Mouse (Mus musculus): ENCODE measurements around the gene Hcfc2. TPM values are rescaled to one million over a fixed set of nuclear protein-coding genes. Genes with fewer than 3 reads are reported as not detected.

Gene Hcfc2
- polyA plus RNA-seq (2012; rRNA removed), result 10.9 and 12.2 TPM in 2 replicates

GRCm38 (mm10) chr10:82695956-82696355, at the start of gene Hcfc2:
Hcfc2 (plus strand) TSS chr10:82696160.
- no peak for DNase-seq (ENCODE audit: low read depth)

DNA sequence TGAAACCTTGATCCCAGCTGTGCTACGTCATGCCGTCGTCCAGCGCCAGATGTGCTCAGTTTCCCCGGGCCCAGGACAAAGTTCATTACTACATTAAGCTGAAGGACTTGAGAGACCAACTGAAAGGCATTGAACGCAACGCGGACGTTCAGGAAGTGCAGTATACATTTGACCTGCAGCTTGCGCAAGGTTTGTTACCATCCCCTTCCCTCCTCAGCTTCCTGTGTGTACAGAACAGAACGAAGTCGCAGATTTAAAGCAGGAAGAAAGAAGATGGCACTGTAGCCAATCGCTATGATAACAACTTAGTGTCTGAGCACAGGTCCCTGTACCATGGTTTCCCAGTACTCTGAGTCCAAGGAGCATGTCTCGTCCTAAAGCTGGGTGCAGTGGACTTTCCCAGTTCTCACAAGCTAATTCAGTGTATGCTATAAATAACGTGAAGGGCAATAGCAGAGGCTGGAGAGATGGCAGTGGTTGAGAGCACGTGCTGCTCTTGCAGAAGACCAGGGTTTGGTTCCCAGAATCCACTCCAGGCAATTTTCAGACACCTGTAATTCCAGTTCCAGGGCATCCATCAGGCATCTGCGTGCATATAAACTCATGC, 48.7 kb upstream of the Hcfc2 start:
- DNase-seq (ENCODE audit: low read depth), result no peak

GRCm38 (mm10) chr10:82651221-82651620, 44.7 kb upstream of the Hcfc2 start:
- DNase-seq (ENCODE audit: low read depth), result no peak

DNA sequence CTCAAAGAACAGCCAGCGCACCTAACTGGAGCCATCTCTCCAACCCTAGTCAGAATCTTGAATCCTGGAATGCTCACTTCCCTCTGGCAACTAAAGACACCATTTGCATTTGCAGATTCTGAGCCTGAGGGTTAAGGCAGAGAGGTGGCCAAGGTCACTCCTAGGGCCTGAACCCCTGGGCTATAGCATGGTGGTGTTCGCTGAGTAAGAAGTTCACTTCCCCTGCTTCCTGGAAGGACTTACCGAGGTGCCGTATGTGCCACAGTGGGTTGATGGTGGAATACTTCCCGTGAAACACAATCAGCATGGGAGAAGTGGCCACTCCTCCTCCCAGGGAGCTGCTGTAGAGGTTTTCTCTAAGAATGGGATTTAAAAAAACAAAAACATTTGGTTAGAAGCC, 43.3 kb upstream of the Hcfc2 start:
- DNase-seq (ENCODE audit: low read depth), result no peak

DNA sequence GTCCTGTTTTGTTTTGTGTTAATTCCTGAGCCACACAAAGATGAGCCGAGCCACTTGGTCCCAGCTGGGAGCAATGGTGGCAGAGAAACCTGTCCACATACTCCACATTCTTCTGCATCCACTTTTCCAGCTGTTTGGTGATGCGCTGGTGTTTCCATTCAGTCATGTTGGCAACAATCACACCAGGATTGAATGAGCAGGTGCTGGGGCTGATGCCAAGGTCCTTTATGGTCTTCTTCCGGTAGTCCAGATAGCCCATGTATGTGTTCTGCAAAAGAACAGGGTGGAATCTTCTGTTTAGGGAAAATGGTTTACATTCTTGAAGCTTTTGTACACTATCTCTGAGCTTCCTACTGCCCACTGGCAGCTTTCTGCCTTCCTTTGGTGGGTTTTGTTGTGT, 41.4 kb upstream of the Hcfc2 start:
- DNase-seq (ENCODE audit: low read depth), result no peak

DNA sequence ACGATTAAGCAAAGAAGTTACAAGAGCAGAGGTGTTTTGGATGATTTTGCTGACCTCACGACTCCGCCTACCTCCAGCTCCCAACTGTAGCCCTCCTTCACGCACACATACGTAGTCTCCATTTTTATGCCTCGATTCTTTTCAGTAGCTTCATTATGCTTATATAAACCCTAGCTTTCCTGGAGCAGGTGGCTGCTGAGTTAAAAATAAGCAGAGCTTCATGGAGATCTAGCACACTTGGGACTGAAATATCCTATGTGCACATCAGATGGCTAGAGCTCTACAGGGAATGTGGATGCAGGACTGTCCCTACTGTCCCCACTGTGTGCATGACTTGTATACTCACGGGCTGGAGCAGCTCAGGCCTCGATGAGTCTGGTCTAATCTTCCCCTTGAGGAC, 34.1 kb upstream of the Hcfc2 start:
- no peak for DNase-seq (ENCODE audit: low read depth)

GRCm38 (mm10) chr10:82662267-82662990, 33.5 kb upstream of the Hcfc2 start:
- DNase-seq (ENCODE audit: low read depth), result no peak

- DNase-seq (ENCODE audit: low read depth), result no peak
Observed at GRCm38 (mm10) chr10:82663289-82663688, 32.7 kb upstream of the Hcfc2 start.

DNA sequence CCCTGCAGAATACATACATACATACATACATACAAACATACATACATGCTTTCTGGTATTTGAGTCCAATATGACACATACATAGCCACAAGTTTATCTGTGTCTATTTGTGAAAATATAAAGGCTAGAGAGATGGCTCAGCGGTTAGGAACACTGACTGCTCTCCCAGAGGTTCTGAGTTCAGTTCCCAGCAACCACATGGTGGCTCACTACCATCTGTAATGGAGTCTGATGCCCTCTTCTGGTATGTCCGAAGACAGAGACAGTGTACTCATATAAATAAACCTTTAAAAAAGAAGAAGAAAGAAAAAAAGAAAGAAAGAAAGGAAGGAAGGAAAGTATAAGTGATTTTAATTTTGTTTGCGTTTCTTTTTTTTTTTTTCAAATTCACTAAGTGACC, 30.0 kb upstream of the Hcfc2 start:
- no peak for DNase-seq (ENCODE audit: low read depth)

- peak; percentile 19 for DNase-seq (ENCODE audit: low read depth)
Observed at GRCm38 (mm10) chr10:82666436-82667234, 29.3 kb upstream of the Hcfc2 start.

GRCm38 (mm10) chr10:82670205-82670604, 25.8 kb upstream of the Hcfc2 start:
- no peak for DNase-seq (ENCODE audit: low read depth)

- DNase-seq (ENCODE audit: low read depth), result no peak
Observed at GRCm38 (mm10) chr10:82676949-82677348, 19.0 kb upstream of the Hcfc2 start.

- DNase-seq (ENCODE audit: low read depth), result no peak
Observed at GRCm38 (mm10) chr10:82680769-82681168, 15.2 kb upstream of the Hcfc2 start.

- DNase-seq (ENCODE audit: low read depth), result no peak
Observed at GRCm38 (mm10) chr10:82681639-82682038, 14.3 kb upstream of the Hcfc2 start.

- DNase-seq (ENCODE audit: low read depth), result no peak
Observed at GRCm38 (mm10) chr10:82685440-82685839, 10.5 kb upstream of the Hcfc2 start.

DNA sequence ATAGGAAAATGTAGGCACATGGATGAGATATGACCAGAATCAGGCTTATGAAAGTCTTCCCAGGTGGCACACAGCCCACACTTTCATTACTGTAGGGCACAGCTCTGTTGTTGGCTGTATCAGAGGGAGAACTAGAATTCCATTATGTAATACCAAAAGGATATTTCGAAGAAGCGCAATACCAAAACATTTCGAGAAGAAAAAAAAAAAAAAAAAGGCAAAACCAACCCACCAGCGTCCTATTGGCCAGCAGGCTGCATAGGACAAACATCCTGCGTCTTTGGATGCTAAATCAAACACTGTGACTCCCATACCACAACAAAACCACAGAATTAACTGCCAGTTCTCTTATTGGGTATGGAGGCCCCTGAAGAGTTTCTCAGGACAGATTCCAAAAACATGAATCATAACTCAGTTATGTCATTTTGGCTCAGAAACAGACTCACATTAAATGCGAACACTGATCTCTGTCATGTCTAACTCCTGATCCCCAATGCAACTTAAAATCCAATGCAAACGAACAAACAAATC, 6.2 kb upstream of the Hcfc2 start:
- no peak for DNase-seq (ENCODE audit: low read depth)

GRCm38 (mm10) chr10:82690494-82690893, 5.5 kb upstream of the Hcfc2 start, which contains the start of gene Glt8d2:
Glt8d2 (minus strand) TSS chr10:82690650.
- no peak for DNase-seq (ENCODE audit: low read depth)

DNA sequence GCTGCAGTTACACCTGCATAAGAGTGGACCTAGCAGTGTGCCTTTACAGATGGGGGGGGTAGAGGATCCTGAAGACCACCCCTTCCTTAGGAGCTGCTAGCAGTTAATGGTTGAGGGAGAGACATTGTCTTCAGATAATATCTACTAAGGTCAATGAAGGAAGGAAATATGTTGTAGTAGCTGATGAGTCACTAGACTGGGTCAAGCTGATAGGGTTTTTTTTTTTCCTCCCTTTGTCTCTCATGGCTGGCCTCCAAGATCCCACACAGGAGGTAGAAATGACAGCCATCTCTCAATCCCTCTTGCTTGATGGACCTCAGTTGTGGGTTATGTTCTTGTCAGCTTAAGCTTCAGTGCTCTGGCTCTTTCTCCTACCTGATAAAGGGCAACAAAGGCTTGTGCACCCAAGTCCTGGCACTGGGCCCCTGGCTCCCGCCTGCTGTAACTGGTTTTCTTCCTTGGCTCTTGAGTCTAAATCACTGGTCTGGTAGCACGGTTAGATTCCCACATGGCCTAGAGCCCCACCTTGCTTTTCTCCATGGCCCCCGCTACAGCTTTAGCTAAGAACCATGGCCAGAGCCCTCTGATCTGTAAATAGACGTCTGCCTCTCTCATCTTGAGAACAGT, 606 bp downstream of the Hcfc2 start:
- DNase-seq (ENCODE audit: low read depth), result no peak

DNA sequence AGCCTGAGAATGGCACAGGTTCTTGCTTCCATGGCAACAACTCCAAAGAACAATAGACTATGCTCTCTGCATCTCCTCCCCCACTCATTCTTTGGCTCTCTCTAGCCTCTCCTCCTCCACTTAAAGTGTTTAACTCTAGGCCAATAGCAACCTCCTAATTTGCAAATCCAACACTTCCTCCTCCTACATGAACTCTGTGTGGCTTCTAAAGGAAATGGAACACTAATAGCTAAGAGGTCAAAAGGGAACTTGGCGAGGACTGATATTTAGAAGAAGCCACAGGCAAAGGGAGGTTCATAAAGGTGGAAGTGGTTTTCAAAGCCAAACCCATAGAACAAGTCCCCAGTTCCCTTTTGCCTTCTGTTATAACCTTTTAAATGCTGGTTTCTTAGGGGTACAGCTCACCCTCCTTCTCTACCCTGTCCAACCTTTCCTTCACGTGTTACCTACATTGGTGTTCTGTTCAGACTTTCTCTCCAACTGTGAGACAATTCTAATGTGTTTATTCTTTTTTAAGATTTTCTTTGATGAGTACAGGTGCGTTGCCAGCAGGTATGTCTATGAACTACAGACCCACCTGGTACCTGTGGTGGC, 1.4 kb downstream of the Hcfc2 start:
- peak; percentile 66 for DNase-seq (ENCODE audit: low read depth)

- no peak for DNase-seq (ENCODE audit: low read depth)
Observed at GRCm38 (mm10) chr10:82698712-82699261, 2.8 kb downstream of the Hcfc2 start.

DNA sequence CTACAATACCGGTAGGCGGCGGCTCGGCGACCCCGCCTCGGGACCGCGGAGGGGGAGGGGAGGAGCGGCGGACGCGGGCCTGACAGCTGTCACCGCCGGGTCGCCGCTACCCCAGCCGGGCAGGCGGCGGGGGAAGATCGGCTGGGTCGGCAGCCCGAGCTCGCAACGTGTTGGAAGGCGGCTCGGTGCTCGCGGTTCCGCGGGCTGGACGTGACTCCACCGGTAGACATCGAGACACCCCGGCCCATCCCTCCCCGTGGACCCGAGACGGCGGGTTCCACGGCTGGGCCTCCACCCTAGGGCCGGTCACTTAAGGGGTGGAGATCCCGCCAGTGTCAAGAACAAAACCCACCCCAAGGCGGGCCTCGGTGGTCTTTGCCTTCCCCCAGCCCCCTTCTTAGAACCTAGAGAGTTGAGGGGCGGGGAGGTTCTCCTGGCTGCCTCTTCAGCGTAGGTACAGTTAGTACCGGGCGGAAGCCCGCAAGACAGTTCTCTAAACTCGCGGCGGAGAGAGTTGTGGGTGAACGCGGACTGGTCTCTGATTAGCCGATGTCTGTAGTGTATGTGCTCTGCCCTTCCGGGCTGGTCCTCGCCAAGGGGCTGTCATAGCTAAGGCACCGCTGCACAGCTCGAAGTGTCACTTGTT, 3.5 kb downstream of the Hcfc2 start:
- DNase-seq (ENCODE audit: low read depth), result no peak

Measured in gonadal fat pad, adult 2 months (tissue).